Mouse (Mus musculus) liver, embryonic 14.5 days (tissue): ENCODE measurements around the gene Sept4. TPM values are rescaled to one million over a fixed set of nuclear protein-coding genes. Genes with fewer than 3 reads are reported as not detected.

Source experiments
- ATAC-seq: fragments of 200-750 bp; cut with Nextera tagmentation; 2 replicates; pipeline ENCODE4 v1.8.0; 2017; ENCODE audit warnings: moderate number of reproducible peaks, mild to moderate bottlenecking, moderate library complexity; ENCODE audit not compliant: insufficient read depth
- DNase-seq, 3 experiments: peaks; one replicate each; pipeline ENCODE4 v3.0.0-alpha.2; 2012 to 2013; ENCODE audit warnings: low read depth in 3 of 3, low spot score in 3 of 3
- H3K27ac ChIP-seq: fragments of 300-500 bp; sonication (generic); 2 replicates; pipeline ENCODE4 v1.5.1; 2014; ENCODE audit warnings: moderate library complexity, mild to moderate bottlenecking, control low read depth, inconsistent platforms
- H3K27me3 ChIP-seq: fragments of 300-500 bp; sonication (generic); 2 replicates; pipeline ENCODE4 v1.6.1; 2014; ENCODE audit warnings: mild to moderate bottlenecking, low read length, moderate library complexity; ENCODE audit not compliant: control insufficient read depth, insufficient read depth
- H3K36me3 ChIP-seq: fragments of 300-500 bp; sonication (generic); replicated peaks from 2 replicates; pipeline ENCODE4 v1.6.1; 2014; ENCODE audit warnings: low read depth; ENCODE audit not compliant: control insufficient read depth, insufficient read depth
- H3K4me1 ChIP-seq, 2 experiments: fragments of 200-500 bp in 1 of 2; fragments of 300-500 bp in 1 of 2; sonication (generic) in 1 of 2; replicated peaks; 2 replicates each; pipeline ENCODE4 v1.6.1; 2012 to 2014; ENCODE audit warnings: antibody characterized with exemption in 1 of 2, inconsistent platforms in 1 of 2, low read length in 1 of 2; ENCODE audit not compliant: control insufficient read depth in 2 of 2, insufficient read depth in 2 of 2
- H3K4me2 ChIP-seq: fragments of 300-500 bp; sonication (generic); 2 replicates; pipeline ENCODE4 v1.6.1; 2014; ENCODE audit warnings: low read depth, mild to moderate bottlenecking, control low read depth, moderate library complexity
- H3K4me3 ChIP-seq, 2 experiments: fragments of 200-500 bp in 1 of 2; fragments of 300-500 bp in 1 of 2; sonication (generic) in 1 of 2; 2 replicates each; pipeline ENCODE4 v1.5.1; 2012 to 2014; ENCODE audit warnings: low read depth in 2 of 2, low read length in 2 of 2, mild to moderate bottlenecking in 2 of 2, control low read depth in 1 of 2, inconsistent platforms in 1 of 2, moderate library complexity in 1 of 2; ENCODE audit not compliant: insufficient read depth in 1 of 2
- H3K9ac ChIP-seq: fragments of 300-500 bp; sonication (generic); replicated peaks from 2 replicates; pipeline ENCODE4 v1.6.1; 2014; ENCODE audit warnings: mild to moderate bottlenecking, control low read depth, moderate library complexity
- H3K9me3 ChIP-seq: fragments of 300-500 bp; sonication (generic); 2 replicates; pipeline ENCODE4 v1.6.1; 2016; ENCODE audit warnings: low read length, mixed read lengths; ENCODE audit not compliant: control insufficient read depth
- CTCF ChIP-seq: IDR thresholded peaks from 2 replicates; pipeline ENCODE4 v1.5.1; 2016; ENCODE audit warnings: antibody characterized with exemption, low read depth, control low read depth
- EP300 ChIP-seq: IDR thresholded peaks from 2 replicates; pipeline ENCODE4 v1.6.1; 2016; ENCODE audit warnings: antibody characterized with exemption, low read depth
- WGBS: fragments of 180-500 bp; shearing (Covaris S2); extraction: QIAGEN DNeasy Blood & Tissue Kit; methylation state at CpG from one replicate; pipeline ENCODE4 v1.1.7; 2014; ENCODE audit not compliant: insufficient replicate concordance; 5-methylcytosine and 5-hydroxymethylcytosine counted together
- polyA plus RNA-seq, 2 experiments: library from polyadenylated mRNA; depleted of rRNA in 1 of 2; stranded (reverse) in 1 of 2; unstranded in 1 of 2; fragments of >200 nt; fragmentation: Nextera tagmentation in 1 of 2; extraction: Ambion mirVana in 1 of 2; gene quantifications; 2 replicates each; pipeline versions ENCODE4 v1.2.1 to v1.2.3; 2012 to 2014

Sept4 gene
- polyA plus RNA-seq, 2 experiments = 8.0 to 9.1 TPM

DNA sequence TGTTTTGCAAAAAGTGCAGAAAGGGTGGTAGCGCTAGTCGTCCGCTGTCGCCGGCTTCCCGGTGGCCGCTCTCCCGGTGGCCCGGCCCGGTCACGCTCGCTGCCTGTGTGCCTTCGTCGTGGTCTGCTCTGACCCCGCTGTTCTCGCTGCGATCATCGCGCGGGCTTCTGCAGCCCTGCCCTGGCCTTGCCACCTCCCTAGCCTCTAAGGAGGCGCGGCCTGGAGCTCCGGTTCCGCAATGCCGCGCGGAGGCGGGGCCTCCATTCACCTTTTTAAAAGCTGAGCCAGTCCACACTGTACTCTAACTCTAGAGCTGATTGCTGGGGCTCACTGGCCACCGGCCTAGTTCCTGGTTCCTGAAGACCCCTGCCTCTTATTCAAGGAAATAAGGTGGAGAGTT, 70.5 kb downstream of the Sept4 start:
- no peaks in the 10 kb centered on the region for H3K36me3 ChIP-seq
- H3K4me3 ChIP-seq = peak overlapping the region; percentile 57 to 68
- DNase-seq = peak; percentile 51 to 54 (median 53)
- H3K27me3 ChIP-seq = no peaks in the 10 kb centered on the region
- H3K9me3 ChIP-seq = no peaks in the 10 kb centered on the region
- H3K4me2 ChIP-seq = peak overlapping the region; percentile 88
- H3K27ac ChIP-seq = no peak overlapping the region
- TF ChIP-seq EP300 (no peak), CTCF (no peak)
- H3K9ac ChIP-seq = peak overlapping the region; percentile 77
- WGBS = under 1% methylated on average over 29 of the region's 29 CpGs
- peak; percentile 97 for ATAC-seq
- peaks cover 0 to 2% of the 10 kb centered on the region in 2 experiments; a peak in 2 of 4 replicates for H3K4me1 ChIP-seq

Other genes with a start within 250 kb of the Sept4 start
- gene Ppm1e, start 209.9 kb upstream of the Sept4 start, polyA plus RNA-seq (2012; rRNA removed) = 1.6 and 2.0 TPM in 2 replicates
- 1.7 and 1.9 TPM in 2 replicates for gene Ppm1e, start 209.9 kb upstream of the Sept4 start, polyA plus RNA-seq (2014; fragmentation: Nextera tagmentation; extraction: Ambion mirVana)
- 2.0 and 4.0 TPM in 2 replicates for gene Rad51c, start 163.9 kb upstream of the Sept4 start, polyA plus RNA-seq (2012; rRNA removed)
- gene Rad51c, start 163.9 kb upstream of the Sept4 start, polyA plus RNA-seq (2014; fragmentation: Nextera tagmentation; extraction: Ambion mirVana) = 4.3 and 4.4 TPM in 2 replicates
- gene Tex14, start 163.8 kb upstream of the Sept4 start, polyA plus RNA-seq (2012; rRNA removed) = 0.01 and 0.06 TPM in 2 replicates
- not detected in 2 replicates for gene Tex14, start 163.8 kb upstream of the Sept4 start, polyA plus RNA-seq (2014; fragmentation: Nextera tagmentation; extraction: Ambion mirVana)
- not detected in 2 replicates for gene Gm11492, start 2.2 kb upstream of the Sept4 start, polyA plus RNA-seq (2012; rRNA removed)
- gene Gm11492, start 2.2 kb upstream of the Sept4 start, polyA plus RNA-seq (2014; fragmentation: Nextera tagmentation; extraction: Ambion mirVana) = not detected in 2 replicates
- 5.7 and 6.5 TPM in 2 replicates for gene Mtmr4, start 23.3 kb downstream of the Sept4 start, polyA plus RNA-seq (2012; rRNA removed)
- 8.7 and 9.2 TPM in 2 replicates for gene Mtmr4, start 23.3 kb downstream of the Sept4 start, polyA plus RNA-seq (2014; fragmentation: Nextera tagmentation; extraction: Ambion mirVana)
- 0.02 TPM in 1 of 2 replicates, not detected in the other for gene Hsf5, start 48.3 kb downstream of the Sept4 start, polyA plus RNA-seq (2012; rRNA removed)
- gene Hsf5, start 48.3 kb downstream of the Sept4 start, polyA plus RNA-seq (2014; fragmentation: Nextera tagmentation; extraction: Ambion mirVana) = not detected in 2 replicates
- gene Rnf43, start 93.8 kb downstream of the Sept4 start, polyA plus RNA-seq (2012; rRNA removed) = 3.5 and 4.2 TPM in 2 replicates
- gene Rnf43, start 93.8 kb downstream of the Sept4 start, polyA plus RNA-seq (2014; fragmentation: Nextera tagmentation; extraction: Ambion mirVana) = 4.5 and 5.0 TPM in 2 replicates
- gene Supt4a, start 168.6 kb downstream of the Sept4 start, polyA plus RNA-seq (2012; rRNA removed) = 111 TPM in 2 replicates
- 211 and 214 TPM in 2 replicates for gene Supt4a, start 168.6 kb downstream of the Sept4 start, polyA plus RNA-seq (2014; fragmentation: Nextera tagmentation; extraction: Ambion mirVana)
- gene Tspoap1, start 191.6 kb downstream of the Sept4 start, polyA plus RNA-seq (2012; rRNA removed) = 5.4 and 5.5 TPM in 2 replicates
- 1.1 and 2.4 TPM in 2 replicates for gene Tspoap1, start 191.6 kb downstream of the Sept4 start, polyA plus RNA-seq (2014; fragmentation: Nextera tagmentation; extraction: Ambion mirVana)
- 142 and 163 TPM in 2 replicates for gene Mpo, start 224.7 kb downstream of the Sept4 start, polyA plus RNA-seq (2012; rRNA removed)
- gene Mpo, start 224.7 kb downstream of the Sept4 start, polyA plus RNA-seq (2014; fragmentation: Nextera tagmentation; extraction: Ambion mirVana) = 301 and 360 TPM in 2 replicates